Mouse (Mus musculus) cerebellum, postnatal 10 days (tissue): Measurements from ENCODE around the gene Pinlyp.
"Not testable (repeated sequence)": the region's sequence is repeated elsewhere in the genome, so short reads cannot be mapped to it uniquely, and the experiment has no call there.

Experiments used
- DNase-seq, 2 experiments: peaks; one replicate each; pipeline ENCODE4 v3.0.0; 2021; ENCODE audit warnings: mixed read lengths in 2 of 2

Pinlyp gene

GRCm38 (mm10) chr7:24522805-24523204 lies 23.1 kb downstream of the Pinlyp start:
- DNase-seq, result no peak

GRCm38 (mm10) chr7:24520054-24520453 lies 25.9 kb downstream of the Pinlyp start:
- not testable (repeated sequence) for DNase-seq

GRCm38 (mm10) chr7:24519130-24519529 lies 26.8 kb downstream of the Pinlyp start:
- no peak for DNase-seq

- DNase-seq, result peak in 1 of 2 experiments; percentile 52
Measured at GRCm38 (mm10) chr7:24517654-24518053, 28.3 kb downstream of the Pinlyp start.

GRCm38 (mm10) chr7:24517077-24517476 lies 28.8 kb downstream of the Pinlyp start:
- DNase-seq, result no peak

- DNase-seq, result peak; percentile 64 to 76
Measured at GRCm38 (mm10) chr7:24516319-24516718, 29.6 kb downstream of the Pinlyp start.

- no peak for DNase-seq
Measured at GRCm38 (mm10) chr7:24512355-24512754, 33.6 kb downstream of the Pinlyp start, which contains the start of gene AC161166.1. Gene AC161166.1 (minus strand): TSS chr7:24512455.

GRCm38 (mm10) chr7:24507726-24508114 lies 38.2 kb downstream of the Pinlyp start:
- no peak for DNase-seq

GRCm38 (mm10) chr7:24506838-24507725 lies 38.8 kb downstream of the Pinlyp start, which contains the start of gene Zfp428:
Gene Zfp428 (plus strand): TSS chr7:24507006.
- DNase-seq, result peak; percentile 96

- peak; percentile 90 to 91 for DNase-seq
Measured at GRCm38 (mm10) chr7:24506476-24506837, 39.5 kb downstream of the Pinlyp start.

GRCm38 (mm10) chr7:24506065-24506459 lies 39.9 kb downstream of the Pinlyp start:
- peak; percentile 76 to 77 for DNase-seq

GRCm38 (mm10) chr7:24505447-24506064 lies 40.4 kb downstream of the Pinlyp start:
- DNase-seq, result peak in 1 of 2 experiments; percentile 40

GRCm38 (mm10) chr7:24504868-24505267 lies 41.0 kb downstream of the Pinlyp start:
- DNase-seq, result no peak

GRCm38 (mm10) chr7:24504004-24504403 lies 41.9 kb downstream of the Pinlyp start:
- DNase-seq, result peak in 1 of 2 experiments; percentile 49

GRCm38 (mm10) chr7:24501492-24501891 lies 44.4 kb downstream of the Pinlyp start:
- DNase-seq, result peak; percentile 68

- peak; percentile 66 to 77 for DNase-seq
Measured at GRCm38 (mm10) chr7:24500929-24501328, 45.0 kb downstream of the Pinlyp start.

- DNase-seq, result no peak
Measured at GRCm38 (mm10) chr7:24499856-24500577, 45.9 kb downstream of the Pinlyp start.
